Mouse (Mus musculus) skeletal muscle tissue, adult 2 months (tissue): ENCODE results near the gene Ly6g5c.

Experiments used
- DNase-seq: peaks from one replicate; pipeline ENCODE4 v3.0.0-alpha.2; 2012; ENCODE audit warnings: low read depth, low spot score

Gene Ly6g5c

GRCm38 (mm10) chr17:35140490-35140996 is 32.5 kb downstream of the Ly6g5c start:
- no peak for DNase-seq

- DNase-seq: no peak
These were observed 33.9 kb downstream of the Ly6g5c start for GRCm38 (mm10) chr17:35141971-35142370.

- no peak for DNase-seq
These were observed 38.1 kb downstream of the Ly6g5c start for GRCm38 (mm10) chr17:35146139-35146538.

GRCm38 (mm10) chr17:35147348-35147747 is 39.3 kb downstream of the Ly6g5c start:
- DNase-seq: no peak

- no peak for DNase-seq
These were observed 40.0 kb downstream of the Ly6g5c start for GRCm38 (mm10) chr17:35147922-35148639.

GRCm38 (mm10) chr17:35152121-35152520 is 44.0 kb downstream of the Ly6g5c start:
- DNase-seq: no peak

- DNase-seq: no peak
These were observed 45.0 kb downstream of the Ly6g5c start for GRCm38 (mm10) chr17:35153077-35153476.

GRCm38 (mm10) chr17:35153931-35154330 is 45.9 kb downstream of the Ly6g5c start:
- DNase-seq: no peak

GRCm38 (mm10) chr17:35154616-35155015 is 46.5 kb downstream of the Ly6g5c start:
- no peak for DNase-seq

GRCm38 (mm10) chr17:35155451-35155850 is 47.4 kb downstream of the Ly6g5c start:
- DNase-seq: no peak

GRCm38 (mm10) chr17:35156461-35157200 is 48.6 kb downstream of the Ly6g5c start:
- DNase-seq: no peak

GRCm38 (mm10) chr17:35157254-35157653 is 49.2 kb downstream of the Ly6g5c start:
- DNase-seq: no peak

- no peak for DNase-seq
These were observed 49.6 kb downstream of the Ly6g5c start for GRCm38 (mm10) chr17:35157661-35158175.

- DNase-seq: no peak
These were observed 50.9 kb downstream of the Ly6g5c start for GRCm38 (mm10) chr17:35158850-35159593.

- no peak for DNase-seq
These were observed 51.6 kb downstream of the Ly6g5c start for GRCm38 (mm10) chr17:35159638-35160037.

GRCm38 (mm10) chr17:35161421-35161820 is 53.3 kb downstream of the Ly6g5c start:
- DNase-seq: no peak
